Mouse (Mus musculus) kidney, embryonic 15.5 days (tissue): ENCODE data around the gene Ptafr. TPM values are rescaled to one million over a fixed set of nuclear protein-coding genes. Genes with fewer than 3 reads are reported as not detected.

Experiments
- ATAC-seq: fragments of 200-750 bp; cut with Nextera tagmentation; replicated peaks from 2 replicates; pipeline ENCODE4 v1.8.0; 2017; ENCODE audit warnings: moderate TSS enrichment; ENCODE audit not compliant: low FRiP score
- H3K27ac ChIP-seq: fragments of 300-500 bp; sonication (generic); 2 replicates; pipeline ENCODE4 v1.5.1; 2015; ENCODE audit warnings: mild to moderate bottlenecking, inconsistent platforms
- H3K27me3 ChIP-seq: fragments of 300-500 bp; sonication (generic); 2 replicates; pipeline ENCODE4 v1.6.1; 2015; ENCODE audit warnings: inconsistent platforms
- H3K36me3 ChIP-seq: fragments of 300-500 bp; sonication (generic); 2 replicates; pipeline ENCODE4 v1.6.1; 2015; ENCODE audit warnings: inconsistent platforms
- H3K4me1 ChIP-seq: fragments of 300-500 bp; sonication (generic); 2 replicates; pipeline ENCODE4 v1.6.1; 2015; ENCODE audit warnings: inconsistent platforms
- H3K4me2 ChIP-seq: fragments of 300-500 bp; sonication (generic); 2 replicates; pipeline ENCODE4 v1.6.1; 2015; ENCODE audit warnings: moderate library complexity, mild to moderate bottlenecking, inconsistent platforms
- H3K4me3 ChIP-seq: fragments of 300-500 bp; sonication (generic); replicated peaks from 2 replicates; pipeline ENCODE4 v1.5.1; 2015; ENCODE audit warnings: mild to moderate bottlenecking, inconsistent platforms
- H3K9ac ChIP-seq: fragments of 300-500 bp; sonication (generic); 2 replicates; pipeline ENCODE4 v1.6.1; 2015; ENCODE audit warnings: mild to moderate bottlenecking, inconsistent platforms
- H3K9me3 ChIP-seq: fragments of 300-500 bp; sonication (generic); replicated peaks from 2 replicates; pipeline ENCODE4 v1.6.1; 2016; ENCODE audit warnings: inconsistent platforms
- WGBS: fragments of 180-500 bp; shearing (Covaris S2); methylation state at CpG from one replicate; pipeline ENCODE4 v1.1.7; 2015; ENCODE audit warnings: mixed read lengths; 5-methylcytosine and 5-hydroxymethylcytosine counted together
- polyA plus RNA-seq: library from polyadenylated mRNA; unstranded; fragments of >200 nt; fragmentation: Nextera tagmentation; extraction: Ambion mirVana; gene quantifications from 2 replicates; pipeline ENCODE4 v1.2.1, GENCODE M21; 2015

Gene Ptafr
- polyA plus RNA-seq, 1 experiment from 2014 or later = 0.62 TPM

GRCm38 (mm10) chr4:132565089-132565747, 1.4 kb downstream of the Ptafr start:
- H3K9ac ChIP-seq = no peak overlapping the region
- peaks cover 4% of the 10 kb centered on the region; the same call in 1 of the 2 replicates for H3K4me1 ChIP-seq
- H3K4me2 ChIP-seq = no peak overlapping the region
- H3K9me3 ChIP-seq = no peaks in the 10 kb centered on the region
- H3K27me3 ChIP-seq = no peaks in the 10 kb centered on the region
- no peak overlapping the region for H3K4me3 ChIP-seq
- no peaks in the 10 kb centered on the region for H3K36me3 ChIP-seq
- 74% methylated on average over 12 of the region's 12 CpGs for WGBS
- ATAC-seq = no peak
- no peak overlapping the region for H3K27ac ChIP-seq

- Histone ChIP-seq H3K4me1 (peaks cover 4% of the 10 kb centered on the region; the same call in 1 of the 2 replicates), H3K4me3 (no peak overlapping the region), H3K36me3 (no peaks in the 10 kb centered on the region), H3K4me2 (no peak overlapping the region), H3K27me3 (no peaks in the 10 kb centered on the region), H3K9ac (no peak overlapping the region), H3K27ac (no peak overlapping the region), H3K9me3 (no peaks in the 10 kb centered on the region)
- WGBS = 72% methylated on average over 9 of the region's 9 CpGs
- ATAC-seq = no peak
Observed at GRCm38 (mm10) chr4:132567361-132567779, 3.5 kb downstream of the Ptafr start.

DNA sequence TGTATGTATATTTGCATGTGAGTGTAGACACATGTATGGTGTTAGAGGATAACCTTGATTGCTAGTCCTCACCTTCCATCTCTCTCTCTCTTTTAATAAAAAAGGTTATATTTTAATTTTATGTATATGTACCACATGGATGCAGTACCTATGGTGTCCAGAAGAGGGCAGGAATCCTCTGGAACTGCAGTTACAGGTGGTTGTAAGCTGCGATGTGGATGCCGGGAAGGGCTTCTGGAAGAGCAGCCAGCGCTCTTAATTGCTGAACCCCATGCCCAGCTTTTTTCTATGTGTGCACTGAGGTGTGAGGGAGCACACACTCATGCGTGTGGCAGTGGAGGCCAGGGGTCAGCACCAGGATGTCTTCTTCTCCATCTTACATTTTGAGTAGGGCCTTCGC, 5.2 kb downstream of the Ptafr start:
- H3K9ac ChIP-seq = no peak overlapping the region
- no peak for ATAC-seq
- H3K9me3 ChIP-seq = no peaks in the 10 kb centered on the region
- no peaks in the 10 kb centered on the region for H3K27me3 ChIP-seq
- H3K27ac ChIP-seq = no peak overlapping the region
- H3K4me2 ChIP-seq = no peak overlapping the region
- no peaks in the 10 kb centered on the region for H3K36me3 ChIP-seq
- H3K4me3 ChIP-seq = no peak overlapping the region
- WGBS = 90% methylated on average over 5 of the region's 5 CpGs
- no peaks in the 10 kb centered on the region for H3K4me1 ChIP-seq

- no peaks in the 10 kb centered on the region for H3K27me3 ChIP-seq
- H3K36me3 ChIP-seq = no peaks in the 10 kb centered on the region
- no peak overlapping the region for H3K4me3 ChIP-seq
- H3K9ac ChIP-seq = no peak overlapping the region
- H3K27ac ChIP-seq = no peak overlapping the region
- no peaks in the 10 kb centered on the region for H3K4me1 ChIP-seq
- WGBS = 74% methylated on average over 9 of the region's 9 CpGs
- no peaks in the 10 kb centered on the region for H3K9me3 ChIP-seq
- ATAC-seq = no peak
- no peak overlapping the region for H3K4me2 ChIP-seq
Observed at GRCm38 (mm10) chr4:132571190-132571589, 7.3 kb downstream of the Ptafr start.

DNA sequence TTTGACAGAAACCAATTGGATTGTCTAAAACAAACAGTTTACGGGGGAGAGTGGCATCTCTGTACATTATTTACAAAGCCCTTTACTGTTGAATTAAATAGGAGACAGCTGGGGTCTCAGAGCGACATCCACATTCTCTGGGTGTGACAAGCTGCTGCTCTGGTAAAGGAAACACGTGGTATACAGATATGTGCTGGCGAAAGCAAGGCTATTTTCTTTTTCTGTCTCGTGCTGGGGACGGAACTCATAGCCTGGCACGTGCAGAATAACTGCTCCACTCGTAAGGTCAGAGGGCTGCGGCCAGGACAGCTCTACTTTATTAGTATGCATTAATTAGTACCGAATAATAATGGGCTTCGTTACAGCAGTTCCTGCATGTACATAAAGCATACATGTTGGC, 9.5 kb downstream of the Ptafr start:
- ATAC-seq = no peak
- Histone ChIP-seq H3K27ac (no peak overlapping the region), H3K4me1 (no peaks in the 10 kb centered on the region), H3K9me3 (no peaks in the 10 kb centered on the region), H3K27me3 (no peaks in the 10 kb centered on the region), H3K9ac (no peak overlapping the region), H3K36me3 (no peaks in the 10 kb centered on the region), H3K4me3 (no peak overlapping the region), H3K4me2 (no peak overlapping the region)
- WGBS = 60% methylated on average over 11 of the region's 11 CpGs

GRCm38 (mm10) chr4:132574809-132575347, 11.0 kb downstream of the Ptafr start:
- Histone ChIP-seq H3K9me3 (no peaks in the 10 kb centered on the region), H3K4me1 (no peaks in the 10 kb centered on the region), H3K9ac (no peak overlapping the region), H3K27ac (no peak overlapping the region), H3K27me3 (no peaks in the 10 kb centered on the region), H3K4me2 (no peak overlapping the region), H3K36me3 (no peaks in the 10 kb centered on the region), H3K4me3 (no peak overlapping the region)
- no peak for ATAC-seq
- 91% methylated on average over 1 of the region's 1 CpGs for WGBS

- no peaks in the 10 kb centered on the region for H3K9me3 ChIP-seq
- no peak overlapping the region for H3K4me3 ChIP-seq
- ATAC-seq = no peak
- WGBS = 50% methylated on average over 3 of the region's 3 CpGs
- no peaks in the 10 kb centered on the region for H3K4me1 ChIP-seq
- H3K36me3 ChIP-seq = no peaks in the 10 kb centered on the region
- no peaks in the 10 kb centered on the region for H3K27me3 ChIP-seq
- H3K9ac ChIP-seq = no peak overlapping the region
- no peak overlapping the region for H3K27ac ChIP-seq
- H3K4me2 ChIP-seq = no peak overlapping the region
Observed at GRCm38 (mm10) chr4:132583781-132584180, 19.9 kb downstream of the Ptafr start.

- no peak for ATAC-seq
- Histone ChIP-seq H3K27ac (no peak overlapping the region), H3K9ac (no peak overlapping the region), H3K9me3 (no peaks in the 10 kb centered on the region), H3K4me1 (no peaks in the 10 kb centered on the region), H3K4me2 (no peak overlapping the region), H3K27me3 (no peaks in the 10 kb centered on the region), H3K4me3 (no peak overlapping the region), H3K36me3 (no peaks in the 10 kb centered on the region)
- WGBS = 84% methylated on average over 2 of the region's 2 CpGs
Observed at GRCm38 (mm10) chr4:132584975-132585374, 21.1 kb downstream of the Ptafr start.

- WGBS = 96% methylated on average over 4 of the region's 4 CpGs
- Histone ChIP-seq H3K27ac (no peak overlapping the region), H3K4me1 (no peaks in the 10 kb centered on the region), H3K4me3 (no peak overlapping the region), H3K36me3 (no peaks in the 10 kb centered on the region), H3K4me2 (no peak overlapping the region), H3K9ac (no peak overlapping the region), H3K9me3 (no peaks in the 10 kb centered on the region), H3K27me3 (no peaks in the 10 kb centered on the region)
- ATAC-seq = no peak
Observed at GRCm38 (mm10) chr4:132586282-132586681, 22.4 kb downstream of the Ptafr start.

DNA sequence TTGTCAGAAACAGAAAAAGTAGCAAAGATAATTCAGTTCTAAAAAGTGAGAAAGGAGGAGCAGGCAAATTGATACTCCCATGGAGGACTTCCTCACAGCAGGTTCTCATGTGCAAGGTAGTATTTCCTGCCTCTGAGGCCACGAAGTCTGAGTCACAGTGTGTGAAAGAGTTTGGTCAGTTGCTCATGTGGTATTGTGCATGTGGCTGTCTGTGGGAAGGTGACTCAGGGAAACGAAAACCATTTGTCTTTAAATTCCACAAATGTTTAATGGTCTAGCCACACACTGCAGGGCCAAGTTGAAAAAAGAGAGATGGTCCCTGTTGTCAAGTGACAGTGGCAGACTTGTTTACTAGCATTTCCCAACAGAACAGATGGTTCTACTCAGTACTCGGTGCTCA, 24.6 kb downstream of the Ptafr start:
- Histone ChIP-seq H3K36me3 (no peaks in the 10 kb centered on the region), H3K27me3 (no peaks in the 10 kb centered on the region), H3K9me3 (no peaks in the 10 kb centered on the region), H3K4me2 (no peak overlapping the region), H3K4me3 (no peak overlapping the region), H3K9ac (no peak overlapping the region), H3K4me1 (no peaks in the 10 kb centered on the region), H3K27ac (no peak overlapping the region)
- WGBS = 72% methylated on average over 3 of the region's 3 CpGs
- ATAC-seq = no peak

GRCm38 (mm10) chr4:132590642-132591041, 26.8 kb downstream of the Ptafr start:
- 0 out of 2 replicates have a peak, but pooled peaks cover 4% of the 10 kb centered on the region for H3K4me1 ChIP-seq
- 85% methylated on average over 10 of the region's 10 CpGs for WGBS
- no peaks in the 10 kb centered on the region for H3K9me3 ChIP-seq
- ATAC-seq = no peak
- H3K36me3 ChIP-seq = no peaks in the 10 kb centered on the region
- H3K4me2 ChIP-seq = no peak overlapping the region
- H3K4me3 ChIP-seq = no peak overlapping the region
- no peak overlapping the region for H3K9ac ChIP-seq
- H3K27ac ChIP-seq = no peak overlapping the region
- H3K27me3 ChIP-seq = no peaks in the 10 kb centered on the region

GRCm38 (mm10) chr4:132592958-132593357, 29.1 kb downstream of the Ptafr start:
- 90% methylated on average over 9 of the region's 9 CpGs for whole genome bisulfite sequencing
- no peak for ATAC-seq
- H3K4me3 ChIP-seq = no peak overlapping the region

DNA sequence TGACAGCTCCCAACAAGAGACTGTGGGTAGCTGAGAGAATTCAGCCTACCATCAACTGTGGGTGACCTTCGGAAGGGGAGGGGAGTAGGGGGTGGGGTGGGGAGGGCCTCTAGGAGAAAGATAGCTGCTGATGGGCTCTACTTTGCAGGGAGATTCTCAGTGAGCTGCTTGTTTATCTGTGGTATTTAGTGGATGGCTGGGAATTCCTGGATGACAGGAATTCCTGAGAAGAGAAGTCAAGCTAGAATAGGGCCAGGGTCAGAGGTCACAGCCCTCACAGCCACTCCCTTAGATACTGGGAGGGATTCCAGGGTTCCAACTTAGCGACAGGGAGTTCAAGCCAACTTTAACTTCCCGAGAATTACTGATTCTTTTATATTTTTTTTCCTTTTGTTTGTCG, 30.3 kb downstream of the Ptafr start:
- no peak overlapping the region for H3K4me2 ChIP-seq
- ATAC-seq = no peak
- H3K36me3 ChIP-seq = no peaks in the 10 kb centered on the region
- 0 out of 2 replicates have a peak, but pooled peaks cover 4% of the 10 kb centered on the region for H3K4me1 ChIP-seq
- H3K27me3 ChIP-seq = no peaks in the 10 kb centered on the region
- no peak overlapping the region for H3K9ac ChIP-seq
- no peak overlapping the region for H3K4me3 ChIP-seq
- no peaks in the 10 kb centered on the region for H3K9me3 ChIP-seq
- H3K27ac ChIP-seq = no peak overlapping the region
- WGBS = 52% methylated on average over 4 of the region's 4 CpGs

More at GRCm38 (mm10) chr4:132592958-132593357, 29.1 kb downstream of the Ptafr start:
- Histone ChIP-seq H3K27me3 (no peaks in the 10 kb centered on the region), H3K9ac (no peak overlapping the region), H3K4me1 (0 out of 2 replicates have a peak, but pooled peaks cover 4% of the 10 kb centered on the region), H3K36me3 (no peaks in the 10 kb centered on the region), H3K27ac (no peak overlapping the region), H3K9me3 (no peaks in the 10 kb centered on the region), H3K4me2 (no peak overlapping the region)
